Mouse (Mus musculus): ENCODE results near the gene Ulk2.

DNA sequence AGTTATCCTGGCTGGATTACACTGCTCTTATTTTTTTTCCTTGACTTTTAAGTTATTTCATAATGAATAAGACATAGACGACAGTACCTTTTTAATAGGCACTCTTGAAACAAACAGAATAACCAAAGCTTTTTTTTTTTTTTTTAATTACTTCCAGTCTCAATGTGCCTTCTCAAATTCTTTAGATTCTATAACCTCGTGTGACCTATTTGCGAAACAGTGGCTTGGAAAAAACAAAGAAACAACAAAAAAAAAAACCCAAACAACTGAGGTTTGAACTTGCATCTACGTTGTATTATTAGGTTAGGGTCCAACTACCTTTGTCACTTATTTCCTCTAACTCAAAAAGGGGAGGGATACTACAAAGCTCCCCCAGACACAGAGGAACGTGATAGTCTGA lies 1.2 kb downstream of the Ulk2 start:
- TF ChIP-seq CTCF (IDR thresholded peaks at IDR 0.05; ENCODE audit: low read depth, low read length) (no peak), POLR2A (IDR thresholded peaks at IDR 0.05; ENCODE audit: borderline replicate concordance, low read depth, low read length) (no peak)
